Mouse (Mus musculus) CD4-positive naive resting alpha-beta T cell, adult 57 days (primary cell): ENCODE measurements around the gene Cacna1b. TPM values are rescaled to one million over a fixed set of nuclear protein-coding genes. Genes with fewer than 3 reads are reported as not detected.

Experiments
- total RNA-seq: library from RNA; stranded (reverse); gene quantifications from one replicate; pipeline ENCODE4 v1.2.4, GENCODE M21; 2023

Cacna1b gene
- not detected for total RNA-seq

GRCm38 (mm10) chr2:24763115-24763557, at the start of gene Cacna1b:
Cacna1b (minus strand) TSS chr2:24763152.

Other genes starting within 250 kb of the Cacna1b start
- 136 TPM for gene Ehmt1, start 156.5 kb upstream of the Cacna1b start, total RNA-seq
- gene Arrdc1, start 172.1 kb upstream of the Cacna1b start, total RNA-seq, result 135 TPM
- 19.6 TPM for gene Zmynd19, start 186.6 kb upstream of the Cacna1b start, total RNA-seq
- 21.0 TPM for gene Dph7, start 199.2 kb upstream of the Cacna1b start, total RNA-seq
- 25.7 TPM for gene Mrpl41, start 211.9 kb upstream of the Cacna1b start, total RNA-seq
- 177 TPM for gene Pnpla7, start 212.9 kb upstream of the Cacna1b start, total RNA-seq